In the genomic region with DNA sequence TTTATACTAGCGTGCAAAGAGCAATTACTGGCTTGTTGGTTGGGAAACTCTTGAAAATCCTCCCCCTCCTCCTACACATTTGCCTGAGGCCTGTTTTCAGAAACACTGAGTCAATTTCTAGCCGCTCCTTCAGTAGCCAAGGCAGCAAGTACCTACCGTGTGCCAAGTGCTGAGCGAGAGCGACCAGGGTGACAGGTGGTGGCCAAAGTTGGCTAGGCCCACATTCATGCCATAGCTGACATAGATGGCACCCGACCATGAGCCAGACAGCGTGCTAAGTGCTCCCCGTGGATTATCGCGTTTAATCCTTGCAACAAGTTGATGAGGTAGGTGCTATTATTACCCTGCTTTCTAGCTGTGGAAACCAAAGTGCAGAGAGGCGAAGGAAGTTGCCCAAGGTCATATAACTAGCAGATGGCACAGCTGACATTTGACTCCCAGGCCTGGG, we compare ENCODE assay signal across 9 mouse cellular contexts. TPM values are rescaled to one million over a fixed set of nuclear protein-coding genes. Genes with fewer than 3 reads are reported as not detected.
DNase-seq lines count a peak whose midpoint lies in the region; ATAC-seq and TF ChIP-seq lines count a peak whose summit lies in the region.
"Had no signal": no experiment of that assay in that cellular context is flagged by ENCODE, and none has a peak within 500 bp of the region (broad histone marks: within the 10 kb centered on the region; RNA-seq: fewer than 3 reads in every experiment).

No protein-coding gene starts in this region.

- H3K9ac ChIP-seq in forebrain, embryonic 16.5 days (replicated peaks; ENCODE audit: low read depth, low read length), result no peak overlapping the region
- H3K9ac ChIP-seq in forebrain, embryonic 11.5 days (ENCODE audit: low read length), result no peak overlapping the region
- H3K9ac ChIP-seq in hindbrain, embryonic 11.5 days (ENCODE audit: low read depth, low read length), result no peak overlapping the region
- H3K9ac ChIP-seq: hindbrain, embryonic 15.5 days had no signal

- no peak for TF ChIP-seq POLR2A in bone marrow macrophage, adult 2 months (IDR thresholded peaks at IDR 0.05; ENCODE audit: borderline replicate concordance, low read depth, low read length)

- H3K27ac ChIP-seq in forebrain, embryonic 16.5 days (ENCODE audit: low read length), result no peak overlapping the region
- no peak overlapping the region for H3K27ac ChIP-seq in forebrain, embryonic 11.5 days (ENCODE audit: low read depth, low read length)
- H3K27ac ChIP-seq in bone marrow macrophage, adult 2 months (ENCODE audit: insufficient read depth, low read depth, low read length), result peak overlapping the region; percentile 94
- H3K27ac ChIP-seq in limb, embryonic 10.5 days, result 0 out of 2 replicates have a peak overlapping the region, but pooled peaks have one; percentile 25
- no peak overlapping the region for H3K27ac ChIP-seq in hindbrain, embryonic 11.5 days (ENCODE audit: low read depth, low read length)

- peak; percentile 41 for ATAC-seq in forebrain, embryonic 16.5 days
- no peak for ATAC-seq in forebrain, embryonic 11.5 days (replicated peaks; ENCODE audit: low FRiP score)
- no peak for ATAC-seq in hindbrain, embryonic 11.5 days (ENCODE audit: low FRiP score)

- H3K9me3 ChIP-seq in forebrain, embryonic 16.5 days (ENCODE audit: control insufficient read depth, low read length), result no peaks in the 10 kb centered on the region
- H3K9me3 ChIP-seq in forebrain, embryonic 11.5 days (ENCODE audit: control insufficient read depth, low read length), result no peaks in the 10 kb centered on the region
- no peaks in the 10 kb centered on the region for H3K9me3 ChIP-seq in limb, embryonic 10.5 days (replicated peaks)
- no peaks in the 10 kb centered on the region for H3K9me3 ChIP-seq in hindbrain, embryonic 11.5 days (ENCODE audit: control insufficient read depth, low read length)
- H3K9me3 ChIP-seq: hindbrain, embryonic 15.5 days had no signal

- TF ChIP-seq CTCF in bone marrow macrophage, adult 2 months (IDR thresholded peaks at IDR 0.05; ENCODE audit: low read depth, low read length), result no peak

- H3K4me3 ChIP-seq in forebrain, embryonic 16.5 days (replicated peaks; ENCODE audit: low read length), result no peak overlapping the region
- H3K4me3 ChIP-seq in forebrain, embryonic 11.5 days (ENCODE audit: low read depth, low read length), result no peak overlapping the region
- no peak overlapping the region for H3K4me3 ChIP-seq in bone marrow macrophage, adult 2 months (ENCODE audit: insufficient read depth, low read length)
- H3K4me3 ChIP-seq in limb, embryonic 10.5 days, result no peak overlapping the region
- no peak overlapping the region for H3K4me3 ChIP-seq in hindbrain, embryonic 11.5 days (ENCODE audit: low read depth, low read length)
- H3K4me3 ChIP-seq: hindbrain, embryonic 15.5 days had no signal

- H3K4me2 ChIP-seq in forebrain, embryonic 16.5 days (ENCODE audit: low read length), result no peak overlapping the region
- no peak overlapping the region for H3K4me2 ChIP-seq in forebrain, embryonic 11.5 days (ENCODE audit: low read depth, low read length, severe bottlenecking)
- no peak overlapping the region for H3K4me2 ChIP-seq in hindbrain, embryonic 11.5 days (replicated peaks; ENCODE audit: low read depth, low read length)
- H3K4me2 ChIP-seq: hindbrain, embryonic 15.5 days had no signal

- no peak for DNase-seq in forebrain, embryonic 11.5 days (ENCODE audit: low spot score)
- DNase-seq in gastrocnemius, postnatal 10 days, result peak; percentile 62
- DNase-seq in limb, embryonic 10.5 days (ENCODE audit: low spot score), result no peak
- DNase-seq in B cell, adult 2 months, result no peak
- no peak for DNase-seq in hindbrain, embryonic 11.5 days (ENCODE audit: low spot score)
- DNase-seq in urinary bladder, postnatal 4 days (ENCODE audit: low spot score in 2 of 2), result no peak

- H3K4me1 ChIP-seq in forebrain, embryonic 16.5 days (replicated peaks; ENCODE audit: control insufficient read depth, insufficient read depth, low read length), result peaks cover 40% of the 10 kb centered on the region
- no peaks in the 10 kb centered on the region for H3K4me1 ChIP-seq in forebrain, embryonic 11.5 days (replicated peaks; ENCODE audit: control insufficient read depth, insufficient read depth, low read length)
- H3K4me1 ChIP-seq in bone marrow macrophage, adult 2 months (ENCODE audit: control insufficient read depth, insufficient read depth, low read length), result peaks cover 36% of the 10 kb centered on the region
- H3K4me1 ChIP-seq in limb, embryonic 10.5 days, result peaks cover 20% of the 10 kb centered on the region
- no peaks in the 10 kb centered on the region for H3K4me1 ChIP-seq in hindbrain, embryonic 11.5 days (replicated peaks; ENCODE audit: control insufficient read depth, insufficient read depth, low read length)

- no peaks in the 10 kb centered on the region for H3K27me3 ChIP-seq in forebrain, embryonic 16.5 days (replicated peaks; ENCODE audit: control insufficient read depth, insufficient read depth, low read length)
- no peaks in the 10 kb centered on the region for H3K27me3 ChIP-seq in forebrain, embryonic 11.5 days (ENCODE audit: control insufficient read depth, insufficient read depth, low read length)
- no peaks in the 10 kb centered on the region for H3K27me3 ChIP-seq in limb, embryonic 10.5 days (ENCODE audit: low read depth, poor library complexity, severe bottlenecking)
- no peaks in the 10 kb centered on the region for H3K27me3 ChIP-seq in hindbrain, embryonic 11.5 days (ENCODE audit: control insufficient read depth, insufficient read depth, low read length)
- H3K27me3 ChIP-seq: hindbrain, embryonic 15.5 days had no signal

- 49% methylated on average over 11 of the region's 11 CpGs for WGBS in forebrain, embryonic 16.5 days
- 90% methylated on average over 11 of the region's 11 CpGs for WGBS in forebrain, embryonic 11.5 days
- WGBS in limb, embryonic 10.5 days, result 75% methylated on average over 11 of the region's 11 CpGs
- WGBS in hindbrain, embryonic 11.5 days, result 88% methylated on average over 11 of the region's 11 CpGs

- H3K36me3 ChIP-seq in forebrain, embryonic 16.5 days (ENCODE audit: control insufficient read depth, insufficient read depth), result no peaks in the 10 kb centered on the region
- H3K36me3 ChIP-seq in forebrain, embryonic 11.5 days (ENCODE audit: control insufficient read depth, insufficient read depth, low read length), result no peaks in the 10 kb centered on the region
- no peaks in the 10 kb centered on the region for H3K36me3 ChIP-seq in limb, embryonic 10.5 days
- H3K36me3 ChIP-seq in hindbrain, embryonic 11.5 days (ENCODE audit: control insufficient read depth, insufficient read depth, low read length), result no peaks in the 10 kb centered on the region
- H3K36me3 ChIP-seq: hindbrain, embryonic 15.5 days had no signal

RNA-seq across cellular contexts. Expression of a gene that starts 24.7 kb away (rescaled TPM):
- 96.9 and 101 TPM in 2 replicates for polyA plus RNA-seq in forebrain, embryonic 16.5 days (2015; fragmentation: Nextera tagmentation; extraction: Ambion mirVana)
- polyA plus RNA-seq in forebrain, embryonic 11.5 days (2014; fragmentation: Nextera tagmentation; extraction: Ambion mirVana), result 118 and 140 TPM in 2 replicates
- polyA plus RNA-seq in bone marrow macrophage, adult 2 months (2012; ENCODE audit: insufficient read depth, insufficient read length, missing spikeins), result 42.9 and 43.3 TPM in 2 replicates
- total RNA-seq in gastrocnemius, postnatal 10 days (2021), result 10 to 100 TPM; 42.3 to 54.4 TPM
- 96.6 and 107 TPM in 2 replicates for polyA plus RNA-seq in limb, embryonic 10.5 days (2016; fragmentation: Nextera tagmentation; extraction: Ambion mirVana)
- polyA plus RNA-seq in hindbrain, embryonic 11.5 days (2014; fragmentation: Nextera tagmentation; extraction: Ambion mirVana), result 106 and 123 TPM in 2 replicates

Comparison
In these comparisons a context has a peak if more than half of its experiments do, and no peak if none do; other contexts are left out.
1. H3K27ac ChIP-seq: peak in bone marrow macrophage, adult 2 months (single experiment) and limb, embryonic 10.5 days (single experiment); none in forebrain, embryonic 16.5 days (single experiment), forebrain, embryonic 11.5 days (single experiment) and hindbrain, embryonic 11.5 days (single experiment).